Mouse (Mus musculus) G1E (cell line): ENCODE data around the gene Stra6l. TPM values are rescaled to one million over a fixed set of nuclear protein-coding genes. Genes with fewer than 3 reads are reported as not detected.

Experiments used
- ATAC-seq: 2 replicates; pipeline ENCODE4 v1.8.0; 2016; ENCODE audit warnings: mild to moderate bottlenecking; ENCODE audit not compliant: insufficient number of reproducible peaks, poor library complexity, low FRiP score, severe bottlenecking; ENCODE audit errors: extremely low read depth
- DNase-seq: peaks from one replicate; pipeline ENCODE4 v3.0.0; 2012; ENCODE audit warnings: low spot score
- H3K27me3 ChIP-seq: 2 replicates; pipeline ENCODE4 v1.6.1; 2012; ENCODE audit warnings: mild to moderate bottlenecking, low read length, inconsistent platforms; ENCODE audit not compliant: insufficient read depth
- H3K36me3 ChIP-seq: replicated peaks from 2 replicates; pipeline ENCODE3; 2012; ENCODE audit warnings: mild to moderate bottlenecking, inconsistent platforms
- H3K4me1 ChIP-seq: 2 replicates; pipeline ENCODE4 v1.6.1; 2012; ENCODE audit warnings: low read depth, low read length, inconsistent platforms, mixed read lengths; ENCODE audit not compliant: insufficient read depth
- H3K4me3 ChIP-seq: 2 replicates; pipeline ENCODE4 v1.5.1; 2012; ENCODE audit warnings: low read depth, mild to moderate bottlenecking, inconsistent platforms, low read length, moderate library complexity, mixed read lengths
- H3K9me3 ChIP-seq: replicated peaks from 2 replicates; pipeline ENCODE4 v1.6.1; 2012; ENCODE audit warnings: inconsistent platforms
- CTCF ChIP-seq: IDR thresholded peaks from 2 replicates; pipeline ENCODE4 v1.5.1; 2012; ENCODE audit warnings: low read depth, low read length, inconsistent platforms, mixed read lengths
- GATA1 ChIP-seq: IDR thresholded peaks from 2 replicates; pipeline ENCODE4 v1.6.1; 2012; ENCODE audit warnings: borderline replicate concordance, low read length, inconsistent platforms, mixed read lengths
- GATA2 ChIP-seq: IDR thresholded peaks from 2 replicates; pipeline ENCODE4 v1.6.1; 2012; ENCODE audit warnings: low read depth, low read length, inconsistent platforms, borderline replicate concordance
- POLR2AphosphoS5 ChIP-seq: IDR thresholded peaks from 2 replicates; pipeline ENCODE4 v1.6.1; 2012; ENCODE audit warnings: low read depth, low read length, inconsistent platforms; ENCODE audit not compliant: insufficient replicate concordance
- TAL1 ChIP-seq: conservative IDR thresholded peaks from 2 replicates; pipeline ENCODE4 v1.6.1; 2012; ENCODE audit warnings: low read depth, low read length, inconsistent platforms, mixed read lengths
- polyA plus RNA-seq: library from polyadenylated mRNA; stranded (reverse); fragments of >175 nt; gene quantifications from 2 replicates; pipeline ENCODE4 v1.2.3, GENCODE M21; 2012
- total RNA-seq, 2 experiments: library from RNA; stranded (forward) in 1 of 2; stranded (reverse) in 1 of 2; fragments of 200-1000 nt in 1 of 2; fragments of >200 nt in 1 of 2; fragmentation: Nextera tagmentation in 1 of 2; gene quantifications; 2 replicates each; pipeline ENCODE4 v1.2.3; 2014 to 2017

Gene Stra6l
- total and polyA plus RNA-seq, 3 experiments, result 0.33 TPM; not detected in 2

DNA sequence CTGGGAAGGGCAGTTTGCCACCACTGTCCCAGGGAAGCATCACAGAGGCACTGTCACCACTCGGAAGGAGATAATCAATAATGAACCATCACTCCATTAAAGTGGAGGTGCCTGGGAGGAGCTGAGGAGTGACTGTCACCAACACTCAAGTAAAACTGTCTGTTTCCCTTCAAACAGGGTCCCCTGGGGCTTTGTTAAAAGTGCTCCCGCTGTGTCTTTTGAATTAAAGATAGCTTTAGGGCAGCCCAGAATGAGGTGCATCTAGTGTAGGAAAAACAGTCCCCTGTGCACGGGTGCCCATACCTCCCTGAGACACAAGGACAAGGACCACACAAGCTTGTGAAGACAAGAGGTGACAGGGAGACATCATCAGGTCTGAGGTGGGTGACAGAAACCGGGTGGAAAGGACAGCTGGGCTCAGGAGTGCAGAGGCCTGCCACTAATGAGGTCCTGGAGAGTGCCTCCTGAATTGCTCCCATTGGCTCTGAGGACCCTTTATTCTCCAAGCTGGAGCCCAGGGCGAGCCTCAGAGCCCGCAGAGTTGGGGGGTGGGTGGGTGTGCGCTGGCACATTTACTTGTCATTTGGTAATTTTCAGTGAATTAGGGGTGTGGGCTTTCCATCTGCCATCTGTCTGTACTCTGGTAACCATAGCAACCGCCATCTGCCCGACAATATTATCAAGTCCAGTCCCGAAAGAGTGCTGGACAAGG is 24.3 kb upstream of the Stra6l start:
- Histone ChIP-seq H3K9me3 (no peaks in the 10 kb centered on the region), H3K36me3 (no peaks in the 10 kb centered on the region), H3K27me3 (peaks cover 14% of the 10 kb centered on the region), H3K4me1 (no peaks in the 10 kb centered on the region), H3K4me3 (no peak overlapping the region)
- TF ChIP-seq GATA1 (no peak), GATA2 (no peak), TAL1 (no peak), CTCF (no peak), POLR2AphosphoS5 (no peak)
- DNase-seq (no peak), ATAC-seq (no peak)

DNA sequence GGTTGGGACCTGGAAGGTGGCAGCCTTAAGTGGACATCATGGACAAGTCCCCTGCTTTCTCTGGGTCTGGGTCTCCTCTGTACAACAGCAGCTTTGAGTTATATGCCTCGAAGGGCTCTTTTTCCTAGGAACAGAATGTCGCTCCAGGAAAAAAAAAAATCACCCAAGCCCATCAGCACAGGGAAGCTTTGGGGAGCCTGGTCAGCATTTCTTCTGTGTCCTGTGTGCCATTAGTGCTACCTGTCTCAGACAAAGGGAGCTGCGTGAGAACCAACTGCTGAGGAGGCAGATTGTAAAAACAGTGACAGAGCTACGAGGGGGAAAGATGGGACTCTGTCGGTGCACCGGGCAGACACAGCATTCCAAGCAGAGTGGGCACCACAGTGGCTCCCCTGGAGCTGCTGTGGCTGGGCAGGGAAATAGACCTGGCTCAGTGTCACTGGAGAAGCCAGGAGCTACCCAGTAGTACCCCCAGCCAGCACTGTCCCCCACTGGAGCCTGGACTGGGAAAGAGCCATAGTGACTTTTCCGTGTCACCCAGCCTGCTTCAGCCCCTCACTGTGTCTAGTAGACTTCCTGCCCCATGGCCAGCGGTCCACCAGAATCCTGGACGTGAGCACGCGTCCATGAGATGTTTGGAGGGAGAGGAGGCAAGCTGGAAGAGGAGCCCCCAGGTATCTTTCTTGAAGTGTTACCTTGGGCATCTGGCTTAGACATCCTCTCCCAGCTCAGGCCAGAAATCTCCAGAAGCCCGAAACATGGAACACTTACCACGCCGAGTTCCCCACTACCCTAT is 23.5 kb upstream of the Stra6l start:
- no peak for TF ChIP-seq GATA2
- no peak for TF ChIP-seq GATA1
- TF ChIP-seq POLR2AphosphoS5, result no peak
- TF ChIP-seq TAL1, result no peak
- TF ChIP-seq CTCF, result no peak
- no peak for DNase-seq
- no peaks in the 10 kb centered on the region for H3K9me3 ChIP-seq
- peaks cover 11% of the 10 kb centered on the region for H3K27me3 ChIP-seq
- no peak overlapping the region for H3K4me3 ChIP-seq
- no peak for ATAC-seq
- H3K4me1 ChIP-seq, result no peaks in the 10 kb centered on the region
- no peaks in the 10 kb centered on the region for H3K36me3 ChIP-seq

DNA sequence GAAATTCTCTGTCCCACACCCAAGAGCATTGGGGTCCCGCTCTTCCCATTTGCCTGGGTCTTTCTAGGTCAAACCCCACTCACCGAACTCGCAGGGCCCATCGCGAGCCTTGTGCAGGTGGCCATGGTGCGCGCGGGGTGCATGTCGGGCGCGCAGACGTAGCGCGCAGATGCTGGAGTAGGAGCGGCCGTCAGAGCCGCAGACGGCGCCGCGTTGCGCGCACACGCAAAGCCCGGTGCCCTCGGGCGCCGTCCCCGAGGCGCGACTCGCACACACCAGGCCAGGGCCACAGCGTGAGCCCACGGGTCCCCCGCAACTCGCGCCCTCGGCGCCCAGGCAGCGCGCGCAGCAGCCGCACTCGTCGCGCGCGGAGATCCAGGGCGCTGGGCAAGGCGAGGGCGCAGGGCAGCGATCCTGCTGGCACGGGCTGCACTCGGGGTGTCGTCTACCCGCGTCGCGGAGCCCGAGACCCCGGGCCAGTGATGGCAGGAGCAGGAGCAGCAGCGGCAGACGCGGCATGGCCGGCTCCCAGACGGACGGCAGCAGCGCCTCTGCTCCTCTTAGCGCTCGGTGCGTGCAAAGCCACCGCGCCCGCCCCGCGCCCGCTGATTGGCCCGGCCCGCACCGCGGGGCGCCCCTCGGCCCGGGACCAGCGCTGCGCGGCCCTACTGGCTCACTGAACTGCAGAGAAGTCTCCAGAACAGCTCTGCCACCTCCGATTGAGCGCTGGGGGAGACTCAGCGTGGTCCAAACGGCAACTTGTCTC is 22.0 kb upstream of the Stra6l start, which contains the start of gene Igfbpl1:
TSS of gene Igfbpl1 (minus strand) at position 649 of the 766 bp plus-strand sequence.
- TF ChIP-seq TAL1 (no peak), GATA2 (no peak), GATA1 (no peak), POLR2AphosphoS5 (no peak), CTCF (no peak)
- Histone ChIP-seq H3K36me3 (no peaks in the 10 kb centered on the region), H3K27me3 (peaks cover 11% of the 10 kb centered on the region), H3K9me3 (no peaks in the 10 kb centered on the region), H3K4me1 (no peaks in the 10 kb centered on the region), H3K4me3 (no peak within 1 kb of the TSS)
- ATAC-seq (no peak), DNase-seq (no peak)

DNA sequence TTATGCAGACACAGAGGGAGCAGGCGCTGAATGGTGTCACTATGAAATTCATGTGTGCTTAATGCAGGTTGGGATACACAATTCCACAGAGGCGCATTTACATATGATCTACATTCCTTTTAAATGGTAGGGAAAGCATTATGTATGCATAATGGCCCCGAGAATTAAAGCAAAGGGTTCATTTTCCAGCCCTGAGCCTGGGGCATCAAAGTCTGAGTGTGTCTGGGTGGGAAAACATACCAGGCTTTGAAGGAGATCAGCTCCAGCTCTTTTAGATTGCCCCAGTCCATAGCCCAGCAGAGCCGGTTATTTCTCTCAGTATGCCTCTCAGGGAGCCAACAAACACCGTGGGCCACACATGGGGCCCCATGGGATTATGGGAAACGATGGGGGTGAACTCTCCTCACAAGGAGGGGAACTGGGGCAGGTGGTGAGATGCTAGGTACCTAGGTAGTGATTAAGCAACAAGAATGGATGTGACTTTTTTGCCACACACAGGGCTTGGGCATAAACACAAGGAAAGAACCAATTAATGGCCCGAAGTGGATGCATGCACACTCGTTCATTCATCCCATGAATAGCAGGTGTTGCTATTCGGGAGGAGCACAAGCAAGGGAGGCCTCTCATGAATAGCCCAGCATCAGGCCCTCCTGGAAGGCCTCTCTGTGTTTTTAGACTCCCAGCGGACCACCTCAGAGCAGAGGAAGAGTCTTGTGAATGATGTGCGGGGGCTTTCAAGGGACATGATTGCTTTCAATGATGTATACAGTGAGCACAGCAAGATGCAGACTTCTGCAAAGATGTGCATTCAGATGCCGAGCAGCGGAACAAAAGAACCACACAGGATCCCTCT is 18.3 kb upstream of the Stra6l start:
- DNase-seq, result no peak
- no peak for ATAC-seq
- no peaks in the 10 kb centered on the region for H3K36me3 ChIP-seq
- H3K9me3 ChIP-seq, result no peaks in the 10 kb centered on the region
- no peak for TF ChIP-seq TAL1
- no peak for TF ChIP-seq CTCF
- no peak for TF ChIP-seq GATA2
- TF ChIP-seq GATA1, result no peak
- TF ChIP-seq POLR2AphosphoS5, result no peak
- H3K27me3 ChIP-seq, result peaks cover 9% of the 10 kb centered on the region; the same call in 1 of the 2 replicates
- H3K4me3 ChIP-seq, result no peak overlapping the region
- H3K4me1 ChIP-seq, result no peaks in the 10 kb centered on the region

DNA sequence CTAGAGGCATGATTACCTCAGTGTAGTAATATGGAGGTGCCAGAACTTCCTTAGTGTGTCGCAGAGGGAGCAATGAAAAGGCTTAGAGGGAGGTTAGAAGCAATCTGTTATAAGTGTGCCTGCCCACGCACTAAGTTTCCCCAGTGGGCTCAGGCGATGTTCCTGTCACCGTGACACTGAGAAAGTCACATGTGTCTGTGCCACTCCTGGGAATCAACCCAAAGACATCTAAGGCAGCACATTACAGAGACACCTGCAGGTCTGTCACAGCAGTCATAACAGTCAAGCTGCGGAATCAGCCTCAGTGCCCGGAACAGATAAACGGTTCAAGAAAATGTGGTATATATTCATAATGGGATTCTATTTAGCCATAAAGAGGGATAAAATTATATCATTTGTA is 16.5 kb upstream of the Stra6l start:
- no peak overlapping the region for H3K4me3 ChIP-seq
- ATAC-seq (no peak), DNase-seq (no peak)
- TF ChIP-seq TAL1 (no peak), GATA1 (no peak), POLR2AphosphoS5 (no peak), GATA2 (no peak), CTCF (no peak)
- H3K9me3 ChIP-seq, result no peaks in the 10 kb centered on the region
- no peaks in the 10 kb centered on the region for H3K36me3 ChIP-seq
- H3K4me1 ChIP-seq, result no peaks in the 10 kb centered on the region
- peaks cover 4% of the 10 kb centered on the region; the same call in 1 of the 2 replicates for H3K27me3 ChIP-seq
